Mouse (Mus musculus): ENCODE measurements around the gene Map4k5. TPM values are rescaled to one million over a fixed set of nuclear protein-coding genes. Genes with fewer than 3 reads are reported as not detected.
A peak's percentile ranks its signal among the peaks of the same experiment; 100 is the strongest.

Map4k5 gene
- polyA plus RNA-seq, 1 experiment from 2014 or later, result 14.2 TPM

DNA sequence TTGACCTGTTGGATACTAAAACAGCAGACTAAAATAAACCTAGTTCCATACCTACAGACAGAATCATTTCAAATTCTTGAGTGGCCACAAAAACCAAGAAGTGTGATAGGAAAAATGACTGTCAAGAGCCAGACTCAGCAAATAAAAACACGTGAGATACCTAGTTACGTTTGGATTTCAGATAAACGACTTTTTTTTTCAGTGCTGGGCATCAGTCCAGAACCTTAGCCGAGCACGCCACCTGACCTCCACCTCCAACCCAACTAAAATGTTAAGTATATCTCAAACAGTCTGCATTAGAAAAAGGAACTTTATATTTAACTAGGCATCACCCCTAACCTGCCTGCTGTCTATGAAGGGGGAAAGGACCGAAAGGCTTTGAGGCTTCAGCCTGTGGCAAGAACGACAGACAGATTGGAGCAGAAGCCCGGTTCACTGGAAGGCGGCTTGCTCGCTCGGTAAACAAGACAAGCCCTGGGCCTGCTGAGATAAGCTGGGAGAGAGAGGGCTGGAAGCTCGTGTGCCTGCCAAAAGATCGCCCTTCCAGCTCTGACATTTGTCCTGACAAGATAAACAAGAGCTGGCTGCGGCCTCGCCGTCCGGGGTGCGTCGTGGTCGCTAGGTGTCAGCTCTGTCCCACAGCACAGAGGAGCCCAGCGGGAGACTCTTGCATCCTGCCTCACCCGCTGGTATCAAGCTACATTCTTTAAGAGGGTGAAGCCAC is 135.4 kb downstream of the Map4k5 start:
- H3K27ac ChIP-seq (ENCODE audit: low read length), result peak overlapping the region; percentile 71
- H3K4me3 ChIP-seq (ENCODE audit: low read length), result peak overlapping the region; percentile 20
- H3K9me3 ChIP-seq (ENCODE audit: control insufficient read depth, low read length), result no peaks in the 10 kb centered on the region
- ATAC-seq, result peak; percentile 94
- H3K27me3 ChIP-seq (replicated peaks; ENCODE audit: control insufficient read depth, insufficient read depth, low read length), result no peaks in the 10 kb centered on the region
- peak overlapping the region; percentile 44 for H3K4me2 ChIP-seq (ENCODE audit: low read depth, low read length)
- H3K4me1 ChIP-seq (ENCODE audit: control insufficient read depth, insufficient read depth, low read length), result peaks cover 16% of the 10 kb centered on the region; the same call in 1 of the 2 replicates
- 7% methylated on average over 22 of the region's 22 CpGs for WGBS
- no peaks in the 10 kb centered on the region for H3K36me3 ChIP-seq (ENCODE audit: control insufficient read depth, insufficient read depth, low read length)
- H3K9ac ChIP-seq (ENCODE audit: low read depth, low read length), result peak overlapping the region; percentile 43

GRCm38 (mm10) chr12:69756015-69756414 is 137.0 kb downstream of the Map4k5 start:
- no peak overlapping the region for H3K9ac ChIP-seq (ENCODE audit: low read depth, low read length)
- H3K4me3 ChIP-seq (ENCODE audit: low read length), result no peak overlapping the region
- ATAC-seq, result no peak
- H3K27me3 ChIP-seq (replicated peaks; ENCODE audit: control insufficient read depth, insufficient read depth, low read length), result no peaks in the 10 kb centered on the region
- no peaks in the 10 kb centered on the region for H3K36me3 ChIP-seq (ENCODE audit: control insufficient read depth, insufficient read depth, low read length)
- peaks cover 22% of the 10 kb centered on the region; the same call in 1 of the 2 replicates for H3K4me1 ChIP-seq (ENCODE audit: control insufficient read depth, insufficient read depth, low read length)
- no peaks in the 10 kb centered on the region for H3K9me3 ChIP-seq (ENCODE audit: control insufficient read depth, low read length)
- H3K27ac ChIP-seq (ENCODE audit: low read length), result no peak overlapping the region
- no peak overlapping the region for H3K4me2 ChIP-seq (ENCODE audit: low read depth, low read length)
- 79% methylated on average over 5 of the region's 5 CpGs for WGBS

- Histone ChIP-seq H3K9ac (ENCODE audit: low read depth, low read length) (no peak overlapping the region), H3K36me3 (ENCODE audit: control insufficient read depth, insufficient read depth, low read length) (no peaks in the 10 kb centered on the region), H3K4me1 (ENCODE audit: control insufficient read depth, insufficient read depth, low read length) (peaks cover 18% of the 10 kb centered on the region; the same call in 1 of the 2 replicates), H3K4me2 (ENCODE audit: low read depth, low read length) (no peak overlapping the region), H3K27ac (ENCODE audit: low read length) (no peak overlapping the region), H3K9me3 (ENCODE audit: control insufficient read depth, low read length) (no peaks in the 10 kb centered on the region), H3K4me3 (ENCODE audit: low read length) (no peak overlapping the region), H3K27me3 (replicated peaks; ENCODE audit: control insufficient read depth, insufficient read depth, low read length) (no peaks in the 10 kb centered on the region)
- no peak for ATAC-seq
- WGBS, result 82% methylated on average over 5 of the region's 5 CpGs
Observed at GRCm38 (mm10) chr12:69753936-69754335, 139.1 kb downstream of the Map4k5 start.

MicroRNA genes within 50 kb of the gene (microRNA counts, 519-probe panel; counts per million panel counts)
- 35.7 counts per million for microRNA mmu-miR-681

Small RNAs within 50 kb of the gene (microRNA-seq; reads per million reads assigned to microRNA genes)
- gene Mir681, result not detected

Other genes with a start within 250 kb of the Map4k5 start
- gene Sos2, start 211.3 kb downstream of the Map4k5 start, polyA plus RNA-seq (2015; fragmentation: Nextera tagmentation; extraction: Ambion mirVana), result 7.0 and 7.2 TPM in 2 replicates
- gene L2hgdh, start 168.3 kb downstream of the Map4k5 start, polyA plus RNA-seq (2015; fragmentation: Nextera tagmentation; extraction: Ambion mirVana), result 21.3 and 22.8 TPM in 2 replicates
- gene Atp5s, start 168.2 kb downstream of the Map4k5 start, polyA plus RNA-seq (2015; fragmentation: Nextera tagmentation; extraction: Ambion mirVana), result 33.4 and 33.5 TPM in 2 replicates
- 1.5 and 2.2 TPM in 2 replicates for gene Cdkl1, start 101.9 kb downstream of the Map4k5 start, polyA plus RNA-seq (2015; fragmentation: Nextera tagmentation; extraction: Ambion mirVana)
- gene Atl1, start 586 bp downstream of the Map4k5 start, polyA plus RNA-seq (2015; fragmentation: Nextera tagmentation; extraction: Ambion mirVana), result 5.1 and 5.4 TPM in 2 replicates
- gene Sav1, start 93.8 kb upstream of the Map4k5 start, polyA plus RNA-seq (2015; fragmentation: Nextera tagmentation; extraction: Ambion mirVana), result 0.36 and 0.67 TPM in 2 replicates
- 5.7 and 5.8 TPM in 2 replicates for gene Nin, start 220.5 kb upstream of the Map4k5 start, polyA plus RNA-seq (2015; fragmentation: Nextera tagmentation; extraction: Ambion mirVana)